Mouse (Mus musculus): ENCODE data around the gene Zfp59. TPM values are rescaled to one million over a fixed set of nuclear protein-coding genes. Genes with fewer than 3 reads are reported as not detected.

Gene Zfp59
- polyA plus RNA-seq (2014; fragmentation: Illumina TruSeq; extraction: RNeasy Lipid Tissue Mini Kit (QIAGEN cat#74804); ENCODE audit: low read depth, low replicate concordance), result 2.9 TPM

GRCm38 (mm10) chr7:27838323-27839249, at the start of gene Zfp59:
Gene Zfp59 (plus strand): TSS chr7:27838607.

GRCm38 (mm10) chr7:27806896-27807295, 31.5 kb upstream of the Zfp59 start, which contains the start of gene Zfp626:
Gene Zfp626 (plus strand): TSS chr7:27807196.

GRCm38 (mm10) chr7:27857227-27857626, 18.8 kb downstream of the Zfp59 start, which contains the start of gene Zfp607a:
Gene Zfp607a (plus strand): TSS chr7:27857527.

Other genes with a start within 250 kb of the Zfp59 start
- 171 TPM for gene Akt2, start 247.1 kb upstream of the Zfp59 start, polyA plus RNA-seq (2014; fragmentation: Illumina TruSeq; extraction: RNeasy Lipid Tissue Mini Kit (QIAGEN cat#74804); ENCODE audit: low read depth, low replicate concordance)
- gene Ttc9b, start 184.7 kb upstream of the Zfp59 start, polyA plus RNA-seq (2014; fragmentation: Illumina TruSeq; extraction: RNeasy Lipid Tissue Mini Kit (QIAGEN cat#74804); ENCODE audit: low read depth, low replicate concordance), result not detected
- gene Map3k10, start 164.0 kb upstream of the Zfp59 start, polyA plus RNA-seq (2014; fragmentation: Illumina TruSeq; extraction: RNeasy Lipid Tissue Mini Kit (QIAGEN cat#74804); ENCODE audit: low read depth, low replicate concordance), result 13.2 TPM
- gene Zfp607b, start 149.3 kb upstream of the Zfp59 start, polyA plus RNA-seq (2014; fragmentation: Illumina TruSeq; extraction: RNeasy Lipid Tissue Mini Kit (QIAGEN cat#74804); ENCODE audit: low read depth, low replicate concordance), result 1.4 TPM
- 5.9 TPM for gene Zfp60, start 107.2 kb upstream of the Zfp59 start, polyA plus RNA-seq (2014; fragmentation: Illumina TruSeq; extraction: RNeasy Lipid Tissue Mini Kit (QIAGEN cat#74804); ENCODE audit: low read depth, low replicate concordance)
- gene Zfp626, start 31.4 kb upstream of the Zfp59 start, polyA plus RNA-seq (2014; fragmentation: Illumina TruSeq; extraction: RNeasy Lipid Tissue Mini Kit (QIAGEN cat#74804); ENCODE audit: low read depth, low replicate concordance), result 4.1 TPM
- gene Zfp607a, start 18.9 kb downstream of the Zfp59 start, polyA plus RNA-seq (2014; fragmentation: Illumina TruSeq; extraction: RNeasy Lipid Tissue Mini Kit (QIAGEN cat#74804); ENCODE audit: low read depth, low replicate concordance), result 2.1 TPM
- 4.4 TPM for gene Zfp974, start 90.9 kb downstream of the Zfp59 start, polyA plus RNA-seq (2014; fragmentation: Illumina TruSeq; extraction: RNeasy Lipid Tissue Mini Kit (QIAGEN cat#74804); ENCODE audit: low read depth, low replicate concordance)
- gene Zfp780b, start 140.6 kb downstream of the Zfp59 start, polyA plus RNA-seq (2014; fragmentation: Illumina TruSeq; extraction: RNeasy Lipid Tissue Mini Kit (QIAGEN cat#74804); ENCODE audit: low read depth, low replicate concordance), result 5.7 TPM
- 0.89 TPM for gene Zfp850, start 175.5 kb downstream of the Zfp59 start, polyA plus RNA-seq (2014; fragmentation: Illumina TruSeq; extraction: RNeasy Lipid Tissue Mini Kit (QIAGEN cat#74804); ENCODE audit: low read depth, low replicate concordance)
- gene Psmc4, start 211.5 kb downstream of the Zfp59 start, polyA plus RNA-seq (2014; fragmentation: Illumina TruSeq; extraction: RNeasy Lipid Tissue Mini Kit (QIAGEN cat#74804); ENCODE audit: low read depth, low replicate concordance), result 96.3 TPM
- 0.55 TPM for gene Fcgbp, start 232.6 kb downstream of the Zfp59 start, polyA plus RNA-seq (2014; fragmentation: Illumina TruSeq; extraction: RNeasy Lipid Tissue Mini Kit (QIAGEN cat#74804); ENCODE audit: low read depth, low replicate concordance)

Measured in heart, adult 10 weeks (tissue).